Mouse (Mus musculus): Measurements from ENCODE around the gene Cga.

Gene Cga

DNA sequence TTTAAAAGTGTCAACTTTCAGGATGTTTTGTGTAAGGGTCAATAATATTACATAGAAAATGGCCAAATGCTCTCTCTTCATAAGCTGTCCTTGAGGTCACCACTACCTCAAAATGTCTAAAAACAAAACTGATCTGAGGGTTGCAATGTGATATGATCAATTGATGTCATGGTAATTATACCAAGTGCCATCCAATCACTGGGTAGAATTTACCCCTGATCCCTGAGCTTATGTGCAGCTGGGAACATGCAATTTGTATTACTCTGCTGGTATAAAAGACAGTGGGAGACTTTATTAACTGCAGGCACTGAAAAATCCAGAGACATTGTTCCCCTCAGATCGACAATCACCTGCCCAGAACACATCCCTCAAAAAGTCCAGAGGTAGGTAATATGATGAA, at the start of gene Cga:
TSS of gene Cga (plus strand) at position 301 of the 400 bp plus-strand sequence.
- no peak for DNase-seq (ENCODE audit: low spot score in 2 of 2)

- DNase-seq (ENCODE audit: low spot score in 2 of 2): no peak
Observed at GRCm38 (mm10) chr4:34843839-34844238, 49.7 kb upstream of the Cga start.

DNA sequence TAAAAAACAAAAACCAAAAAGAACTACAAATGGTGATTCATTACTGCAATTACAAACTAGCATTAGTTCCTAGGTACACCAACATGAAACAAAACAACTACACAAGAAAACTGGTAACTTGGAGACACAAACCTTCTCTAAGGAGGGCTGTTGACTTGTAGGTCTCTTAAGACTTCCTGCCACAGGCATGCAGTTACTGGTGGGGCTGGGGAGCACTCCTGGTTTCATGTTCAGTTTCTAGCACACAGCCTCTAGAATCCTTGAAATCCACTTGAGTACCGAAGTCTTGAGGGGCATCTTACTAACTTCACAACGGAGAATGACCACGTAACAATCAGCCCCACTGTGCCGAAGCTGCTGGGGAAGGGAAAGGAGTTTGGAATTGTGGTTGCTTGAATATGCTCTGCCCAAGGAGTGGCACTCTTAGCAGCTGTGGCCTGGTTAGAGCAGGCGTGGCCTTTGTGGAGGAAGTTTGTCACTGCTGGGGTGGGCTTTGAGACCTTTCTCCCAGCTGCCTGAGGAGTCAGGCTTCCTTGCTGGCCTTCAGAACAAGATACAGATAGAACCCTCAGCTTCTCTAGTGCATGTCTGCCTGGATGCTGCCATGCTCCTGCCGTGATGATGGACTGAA, 45.8 kb upstream of the Cga start:
- DNase-seq (ENCODE audit: low spot score in 2 of 2): no peak

GRCm38 (mm10) chr4:34850156-34850555, 43.4 kb upstream of the Cga start:
- no peak for DNase-seq (ENCODE audit: low spot score in 2 of 2)

- DNase-seq (ENCODE audit: low spot score in 2 of 2): no peak
Observed at GRCm38 (mm10) chr4:34852051-34852450, 41.5 kb upstream of the Cga start.

DNA sequence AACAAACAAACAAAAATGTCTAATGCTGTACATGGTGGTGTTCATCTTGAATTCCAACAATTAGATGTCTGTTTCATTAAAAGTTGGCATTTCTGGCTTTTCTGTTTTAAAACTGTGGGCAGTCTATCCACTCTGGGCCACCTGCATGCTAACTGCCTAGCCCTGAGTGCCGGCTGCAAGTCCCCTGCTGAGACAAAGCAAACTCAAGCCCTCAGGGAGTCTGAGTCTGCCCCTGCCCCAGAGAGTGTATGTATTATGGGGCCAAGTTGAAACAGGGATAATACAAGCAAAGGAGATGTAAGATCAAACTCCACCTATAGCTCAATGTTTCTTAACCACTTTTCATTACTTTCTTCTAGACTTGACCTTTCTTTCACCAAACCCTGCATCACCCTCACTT, 37.6 kb upstream of the Cga start:
- DNase-seq (ENCODE audit: low spot score in 2 of 2): no peak

GRCm38 (mm10) chr4:34858903-34859302, 34.7 kb upstream of the Cga start:
- no peak for DNase-seq (ENCODE audit: low spot score in 2 of 2)

DNA sequence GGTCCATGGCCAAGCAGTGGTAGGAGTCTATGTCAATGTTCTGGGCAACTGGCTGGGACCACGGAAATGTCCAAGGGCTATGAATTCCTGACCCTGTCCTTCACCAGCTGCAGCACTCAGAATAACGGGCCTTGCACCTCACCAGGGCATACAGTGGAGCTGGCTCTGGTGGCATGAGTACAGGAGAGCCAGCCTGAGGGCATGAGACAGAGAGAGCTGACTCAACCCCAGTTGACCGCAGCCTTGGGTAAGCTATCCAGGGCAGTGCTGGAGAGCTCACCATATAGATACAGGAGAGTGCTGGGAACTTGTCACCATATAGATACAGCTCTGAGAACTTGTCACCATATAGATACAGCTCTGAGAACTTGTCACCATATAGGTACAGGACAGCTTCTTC, 34.2 kb upstream of the Cga start:
- DNase-seq (ENCODE audit: low spot score in 2 of 2): no peak

DNA sequence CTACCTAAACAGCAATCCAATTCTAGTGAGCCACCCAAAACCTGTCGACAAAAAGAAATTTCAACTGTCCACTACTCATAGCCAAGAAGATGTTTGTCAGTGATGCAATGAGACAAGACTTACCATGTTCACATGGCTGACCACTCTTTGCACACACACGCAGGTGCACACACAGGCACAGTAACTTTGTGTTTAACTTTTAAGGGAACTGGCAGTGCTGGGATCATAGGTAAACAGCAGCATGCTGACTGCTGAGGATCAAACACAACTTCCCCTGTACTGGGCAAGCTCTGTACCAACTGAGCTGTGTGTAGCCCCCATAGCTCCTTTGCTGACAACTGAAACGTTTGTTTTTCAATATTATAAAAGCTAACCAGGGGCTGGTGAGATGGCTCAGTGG, 32.1 kb upstream of the Cga start:
- DNase-seq (ENCODE audit: low spot score in 2 of 2): no peak

- no peak for DNase-seq (ENCODE audit: low spot score in 2 of 2)
Observed at GRCm38 (mm10) chr4:34869813-34870212, 23.8 kb upstream of the Cga start.

GRCm38 (mm10) chr4:34872896-34873495, 20.6 kb upstream of the Cga start:
- DNase-seq (ENCODE audit: low spot score in 2 of 2): no peak

GRCm38 (mm10) chr4:34874234-34874633, 19.3 kb upstream of the Cga start:
- DNase-seq (ENCODE audit: low spot score in 2 of 2): no peak

DNA sequence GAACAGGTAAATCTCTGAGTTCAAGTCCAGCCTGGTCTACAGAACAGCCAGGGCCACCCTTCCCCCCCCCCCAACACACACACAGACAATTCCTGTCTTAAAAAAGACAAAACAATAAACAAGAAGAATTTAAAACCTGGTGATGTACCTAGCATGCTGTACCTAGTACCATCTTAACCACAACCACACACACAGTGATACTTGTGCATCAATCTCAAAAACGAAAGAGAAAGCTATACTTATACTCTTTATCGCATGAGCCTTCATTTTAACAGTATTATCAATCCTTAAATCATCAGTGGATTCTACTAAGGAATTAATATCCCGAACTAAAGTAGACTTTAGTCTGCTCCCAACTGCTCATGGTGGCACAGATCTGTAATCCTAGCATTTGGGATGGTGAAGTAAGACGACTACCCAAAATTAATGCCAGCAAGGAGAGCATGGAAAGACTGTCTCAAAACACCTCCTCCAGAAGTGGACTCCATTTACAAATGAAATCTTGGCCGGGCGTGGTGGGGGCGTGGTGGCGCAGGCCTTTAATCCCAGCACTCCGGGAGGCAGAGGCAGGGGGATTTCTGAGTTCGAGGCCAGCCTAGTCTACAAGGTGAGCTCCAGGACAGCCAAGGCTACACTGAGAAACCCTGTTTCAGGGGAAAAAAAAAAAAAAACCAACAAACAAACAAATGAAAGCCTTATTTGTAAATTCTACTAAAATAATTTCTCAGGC, 12.5 kb upstream of the Cga start:
- DNase-seq (ENCODE audit: low spot score in 2 of 2): no peak

DNA sequence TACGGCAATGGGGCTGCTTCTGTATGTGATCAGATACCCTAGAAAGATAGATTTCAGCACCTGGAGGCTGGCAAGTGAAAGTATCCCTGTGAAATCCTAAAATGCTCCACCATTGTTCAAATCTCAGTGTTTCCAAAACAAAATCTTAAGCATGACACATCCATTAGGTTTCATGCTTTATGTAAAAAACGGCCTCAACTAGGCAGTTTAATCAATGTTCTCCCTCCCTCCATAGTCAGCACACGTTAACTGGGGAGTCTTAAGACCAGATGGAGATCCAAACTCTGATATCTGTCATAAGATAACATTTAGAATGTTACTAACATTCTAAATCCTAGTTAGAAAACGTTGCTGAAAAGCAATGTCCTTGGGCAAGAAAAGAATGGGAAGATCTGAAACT, 11.7 kb upstream of the Cga start:
- no peak for DNase-seq (ENCODE audit: low spot score in 2 of 2)

GRCm38 (mm10) chr4:34882291-34882769, 11.2 kb upstream of the Cga start:
- peak in 1 of 2 experiments; percentile 24 for DNase-seq (ENCODE audit: low spot score in 2 of 2)

GRCm38 (mm10) chr4:34882818-34883217, 10.8 kb upstream of the Cga start, which contains the start of gene Zfp292:
Gene Zfp292 (minus strand): TSS chr4:34882960.
- peak; percentile 89 to 92 for DNase-seq (ENCODE audit: low spot score in 2 of 2)

GRCm38 (mm10) chr4:34883366-34884029, 10.1 kb upstream of the Cga start:
- no peak for DNase-seq (ENCODE audit: low spot score in 2 of 2)

- no peak for DNase-seq (ENCODE audit: low spot score in 2 of 2)
Observed at GRCm38 (mm10) chr4:34885631-34886351, 7.8 kb upstream of the Cga start.

- peak; percentile 81 to 85 for DNase-seq (ENCODE audit: low spot score in 2 of 2)
Observed at GRCm38 (mm10) chr4:34886490-34887111, 7.0 kb upstream of the Cga start.

GRCm38 (mm10) chr4:34887295-34887694, 6.3 kb upstream of the Cga start:
- no peak for DNase-seq (ENCODE audit: low spot score in 2 of 2)
